Mouse (Mus musculus) yolk sac, embryonic 10.5 days (tissue): ENCODE measurements around the gene Igfbp3.

Experiments used
- DNase-seq: peaks from one replicate; pipeline ENCODE4 v3.0.0-alpha.2; 2017; ENCODE audit warnings: low spot score

The Igfbp3 gene

DNA sequence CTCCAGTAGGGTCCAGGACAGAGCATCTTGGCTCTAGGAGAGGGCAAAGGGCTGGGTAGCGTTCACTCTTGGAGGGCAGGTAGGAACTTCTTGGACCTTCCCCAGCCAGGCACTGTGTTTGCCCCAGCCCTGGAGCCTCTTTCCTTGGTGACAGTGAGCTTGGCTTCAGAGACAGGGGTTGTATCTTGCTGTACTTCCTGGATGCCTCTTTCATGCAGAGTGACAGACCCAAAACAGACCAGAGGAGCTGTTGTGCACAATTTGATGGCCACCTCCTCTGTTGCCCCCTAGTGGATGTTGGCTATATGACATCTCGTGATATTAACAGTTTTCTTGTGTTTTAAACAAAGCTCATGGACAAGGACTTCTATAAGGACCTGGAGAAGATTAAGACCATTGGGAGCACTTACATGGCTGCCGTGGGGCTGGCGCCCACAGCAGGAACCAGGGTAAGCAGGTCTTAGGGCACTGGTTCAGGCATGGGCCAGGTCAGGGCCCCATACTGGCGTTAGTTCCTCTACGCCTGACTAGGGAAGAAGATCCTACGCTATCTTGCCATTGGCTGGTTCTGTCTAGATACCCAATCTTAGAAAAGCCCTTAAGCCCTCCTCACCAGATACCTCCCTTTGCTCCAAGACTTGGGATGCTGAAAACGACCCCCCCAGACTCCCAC is 52.1 kb downstream of the Igfbp3 start:
- DNase-seq: peak; percentile 50

DNA sequence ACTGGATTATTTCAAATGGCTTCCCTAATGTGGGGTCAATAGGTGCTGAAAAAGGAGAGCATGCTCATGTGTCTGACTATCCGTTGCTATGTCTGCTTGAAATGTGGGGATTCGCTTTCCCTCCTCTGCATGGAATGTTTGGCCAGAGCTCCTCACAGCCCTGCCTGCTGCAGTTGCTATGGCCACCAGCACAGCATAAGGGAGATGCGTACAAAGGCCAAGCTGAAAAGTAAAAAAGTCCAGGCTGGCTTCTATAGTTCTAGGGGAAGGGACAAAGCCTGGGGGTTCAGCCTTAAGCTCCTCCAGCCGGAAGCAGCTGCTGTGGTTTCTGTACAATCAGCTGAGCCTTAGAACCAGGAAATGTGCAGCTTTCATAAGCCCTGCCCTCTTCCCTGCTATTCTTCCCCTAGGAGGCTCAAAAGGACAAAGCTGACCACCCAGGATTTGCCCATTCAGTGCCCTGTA is 53.1 kb downstream of the Igfbp3 start:
- DNase-seq: peak; percentile 62

DNA sequence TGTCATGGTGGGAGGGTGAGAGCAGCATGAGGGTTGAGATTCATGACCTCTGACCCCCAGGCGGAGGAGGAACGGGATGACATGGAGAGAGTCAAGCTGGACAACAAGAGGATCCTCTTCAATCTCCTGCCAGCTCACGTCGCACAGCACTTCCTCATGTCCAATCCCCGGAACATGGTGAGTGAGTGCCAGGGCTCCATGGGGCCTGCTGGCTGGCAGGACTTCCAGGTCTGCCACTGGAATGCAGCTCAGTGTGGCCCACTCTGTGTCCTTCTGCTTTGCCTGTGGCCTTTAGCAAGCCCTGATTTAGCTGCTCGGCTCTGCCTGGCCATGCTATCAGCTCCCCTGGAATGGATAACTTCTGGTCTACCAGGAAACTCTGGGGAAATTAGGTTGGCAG is 53.6 kb downstream of the Igfbp3 start:
- DNase-seq: no peak

DNA sequence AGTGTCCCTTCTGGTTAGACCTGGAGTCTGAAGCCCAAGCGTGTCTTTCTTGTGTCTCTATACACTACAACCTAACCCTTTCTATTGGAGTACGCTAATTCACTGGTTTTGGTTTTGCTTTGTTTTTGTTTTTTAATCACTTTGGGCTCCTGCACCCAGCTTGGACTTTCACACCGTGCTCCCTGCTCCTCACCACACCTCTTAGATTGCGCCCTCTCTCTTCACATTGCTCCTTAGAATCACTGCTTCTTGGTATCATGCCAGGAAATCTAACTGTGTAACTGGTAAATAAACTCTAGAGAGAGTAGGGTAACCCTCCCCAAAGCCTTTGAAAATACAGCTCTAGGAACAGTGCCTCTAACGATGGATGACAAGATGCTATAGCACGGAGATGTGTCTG is 55.5 kb downstream of the Igfbp3 start:
- DNase-seq: no peak

GRCm38 (mm10) chr11:7156427-7156826 is 57.3 kb downstream of the Igfbp3 start:
- no peak for DNase-seq
